Mouse (Mus musculus): ENCODE data around the gene Tns3. TPM values are rescaled to one million over a fixed set of nuclear protein-coding genes. Genes with fewer than 3 reads are reported as not detected.
A peak's percentile ranks its signal among the peaks of the same experiment; 100 is the strongest.
"Not testable (repeated sequence)": the region's sequence is repeated elsewhere in the genome, so short reads cannot be mapped to it uniquely, and the experiment has no call there.

Gene Tns3
- polyA plus RNA-seq, 1 experiment from 2014 or later = 10.1 TPM

DNA sequence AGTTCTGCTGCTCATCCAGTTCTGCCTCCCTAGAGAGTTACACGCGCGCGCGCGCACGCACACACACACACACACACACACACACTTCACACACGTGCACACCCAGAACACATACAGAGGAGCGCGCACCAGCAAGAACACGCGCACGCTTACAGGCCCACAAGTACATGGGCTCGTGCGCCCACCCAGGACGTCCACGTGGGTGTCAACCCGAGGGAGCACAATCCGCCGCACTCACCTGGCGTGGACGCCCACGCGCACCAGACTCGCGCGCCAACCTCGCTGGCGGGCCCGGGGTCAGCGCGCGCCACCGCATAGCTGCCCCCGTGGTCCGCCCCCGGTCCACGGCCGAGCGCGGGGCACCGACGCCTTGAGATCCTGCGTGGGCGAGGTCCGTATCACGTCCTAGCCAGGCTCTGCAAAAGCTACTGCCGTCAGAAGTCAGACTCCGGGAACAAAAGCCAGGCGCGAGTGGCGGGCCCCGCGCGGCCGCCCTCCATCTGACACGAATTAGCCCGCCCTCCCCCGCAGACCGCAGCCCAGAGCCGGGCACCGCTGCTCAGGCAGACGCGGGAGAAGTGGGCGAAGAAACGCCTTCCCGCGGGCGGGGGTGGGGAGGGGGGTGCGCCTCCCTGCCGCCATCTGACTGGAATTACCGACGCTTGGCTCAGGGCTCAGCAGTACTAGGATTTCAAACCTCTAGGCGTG is 40.0 kb downstream of the Tns3 start:
- no peaks in the 10 kb centered on the region for H3K4me1 ChIP-seq (ENCODE audit: control insufficient read depth, insufficient read depth, low read length)
- DNase-seq (ENCODE audit: low spot score) = peak; percentile 75
- WGBS = under 1% methylated on average over 74 of the region's 74 CpGs
- H3K9ac ChIP-seq (ENCODE audit: low read length) = peak overlapping the region; percentile 83
- H3K27me3 ChIP-seq (ENCODE audit: control insufficient read depth, insufficient read depth, low read length) = no peaks in the 10 kb centered on the region
- peak overlapping the region; percentile 64 for H3K4me3 ChIP-seq (ENCODE audit: low read depth, low read length)
- peak overlapping the region; percentile 21; the same call in 1 of the 2 replicates for H3K27ac ChIP-seq (ENCODE audit: low read depth, low read length)
- no peaks in the 10 kb centered on the region for H3K36me3 ChIP-seq (ENCODE audit: control insufficient read depth, insufficient read depth, low read length)
- ATAC-seq (ENCODE audit: insufficient read depth, low FRiP score, low TSS enrichment) = peak; percentile 68
- peak overlapping the region; percentile 97 for H3K4me2 ChIP-seq (ENCODE audit: low read depth)
- H3K9me3 ChIP-seq (ENCODE audit: control insufficient read depth, low read length) = no peaks in the 10 kb centered on the region

DNA sequence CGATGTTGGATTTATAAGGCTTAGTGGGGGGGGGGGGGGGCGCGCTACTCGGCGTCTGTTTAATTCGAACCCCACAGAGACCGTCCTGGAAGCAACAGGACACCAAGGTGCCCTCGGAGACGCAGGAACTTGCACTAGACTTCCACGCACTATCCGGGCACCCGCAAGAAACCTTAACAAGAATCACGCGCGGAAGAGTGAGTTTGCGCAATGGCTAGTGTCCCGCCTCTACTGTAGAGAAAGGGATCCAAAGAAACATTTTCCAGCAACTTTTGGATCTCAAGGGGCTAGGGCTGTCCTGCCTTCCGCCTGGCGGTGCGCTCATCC is 40.5 kb downstream of the Tns3 start:
- DNase-seq (ENCODE audit: low spot score) = no peak
- Histone ChIP-seq H3K9me3 (ENCODE audit: control insufficient read depth, low read length) (no peaks in the 10 kb centered on the region), H3K27ac (ENCODE audit: low read depth, low read length) (no peak overlapping the region)

DNA sequence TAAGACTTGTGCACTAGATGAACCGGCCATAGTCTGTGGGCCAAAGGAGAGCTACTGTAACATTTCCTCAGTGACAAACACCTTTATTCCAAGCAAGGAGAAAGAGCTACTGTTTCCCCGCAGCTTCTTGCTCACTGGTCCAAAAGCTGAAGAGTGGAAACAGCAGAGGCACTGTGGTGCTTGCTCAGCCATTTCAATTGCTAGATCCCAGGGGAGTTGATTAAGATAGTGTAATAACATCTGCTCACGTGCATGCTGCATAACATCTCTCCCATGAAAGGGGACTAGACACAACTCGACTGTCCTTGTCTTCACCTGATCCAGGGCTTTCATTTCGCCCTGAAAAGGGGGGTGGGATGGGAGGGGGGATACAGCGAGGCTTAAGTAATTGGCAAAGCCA is 41.7 kb downstream of the Tns3 start:
- Histone ChIP-seq H3K27ac (ENCODE audit: low read depth, low read length) (no peak overlapping the region), H3K9ac (ENCODE audit: low read length) (no peak overlapping the region)

More for the DNA sequence above, 40.5 kb downstream of the Tns3 start:
- 12% methylated on average over 20 of the region's 20 CpGs for WGBS
- Histone ChIP-seq H3K9ac (ENCODE audit: low read length) (peak overlapping the region; percentile 83), H3K27me3 (ENCODE audit: control insufficient read depth, insufficient read depth, low read length) (no peaks in the 10 kb centered on the region), H3K4me3 (ENCODE audit: low read depth, low read length) (peak overlapping the region; percentile 64), H3K4me2 (ENCODE audit: low read depth) (peak overlapping the region; percentile 97), H3K36me3 (ENCODE audit: control insufficient read depth, insufficient read depth, low read length) (no peaks in the 10 kb centered on the region), H3K4me1 (ENCODE audit: control insufficient read depth, insufficient read depth, low read length) (no peaks in the 10 kb centered on the region)
- ATAC-seq (ENCODE audit: insufficient read depth, low FRiP score, low TSS enrichment) = no peak; the same call in 1 of the 2 replicates

DNA sequence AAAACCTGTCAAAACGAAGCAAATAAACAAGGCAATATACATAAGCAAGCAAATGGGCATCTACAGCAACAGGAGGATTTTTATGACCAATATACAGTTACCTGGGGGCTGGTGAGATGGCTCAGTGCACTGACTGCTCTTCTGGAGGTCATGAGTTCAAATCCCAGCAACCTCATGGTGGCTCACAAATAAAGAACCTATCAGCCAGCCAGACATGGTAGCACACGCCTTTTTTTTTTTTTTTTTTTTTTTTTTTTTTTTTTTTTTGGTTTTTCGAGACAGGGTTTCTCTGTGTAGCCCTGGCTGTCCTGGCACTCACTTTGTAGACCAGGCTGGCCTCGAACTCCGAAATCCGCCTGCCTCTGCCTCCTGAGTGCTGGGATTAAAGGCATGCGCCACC is 45.2 kb downstream of the Tns3 start:
- 90% methylated on average over 6 of the region's 7 CpGs for WGBS
- not testable (repeated sequence) for H3K4me2 ChIP-seq (ENCODE audit: low read depth); H3K27me3 ChIP-seq (ENCODE audit: control insufficient read depth, insufficient read depth, low read length); H3K9ac ChIP-seq (ENCODE audit: low read length); H3K4me3 ChIP-seq (ENCODE audit: low read depth, low read length); H3K27ac ChIP-seq (ENCODE audit: low read depth, low read length); H3K4me1 ChIP-seq (ENCODE audit: control insufficient read depth, insufficient read depth, low read length); DNase-seq (ENCODE audit: low spot score); ATAC-seq (ENCODE audit: insufficient read depth, low FRiP score, low TSS enrichment); H3K9me3 ChIP-seq (ENCODE audit: control insufficient read depth, low read length); H3K36me3 ChIP-seq (ENCODE audit: control insufficient read depth, insufficient read depth, low read length)

More for the DNA sequence above, 41.7 kb downstream of the Tns3 start:
- ATAC-seq (ENCODE audit: insufficient read depth, low FRiP score, low TSS enrichment) = no peak
- H3K9me3 ChIP-seq (ENCODE audit: control insufficient read depth, low read length) = no peaks in the 10 kb centered on the region
- 52% methylated on average over 6 of the region's 6 CpGs for WGBS
- DNase-seq (ENCODE audit: low spot score) = no peak
- H3K4me3 ChIP-seq (ENCODE audit: low read depth, low read length) = no peak overlapping the region
- no peaks in the 10 kb centered on the region for H3K36me3 ChIP-seq (ENCODE audit: control insufficient read depth, insufficient read depth, low read length)
- no peaks in the 10 kb centered on the region for H3K4me1 ChIP-seq (ENCODE audit: control insufficient read depth, insufficient read depth, low read length)
- H3K27me3 ChIP-seq (ENCODE audit: control insufficient read depth, insufficient read depth, low read length) = no peaks in the 10 kb centered on the region
- H3K4me2 ChIP-seq (ENCODE audit: low read depth) = peak overlapping the region; percentile 97

DNA sequence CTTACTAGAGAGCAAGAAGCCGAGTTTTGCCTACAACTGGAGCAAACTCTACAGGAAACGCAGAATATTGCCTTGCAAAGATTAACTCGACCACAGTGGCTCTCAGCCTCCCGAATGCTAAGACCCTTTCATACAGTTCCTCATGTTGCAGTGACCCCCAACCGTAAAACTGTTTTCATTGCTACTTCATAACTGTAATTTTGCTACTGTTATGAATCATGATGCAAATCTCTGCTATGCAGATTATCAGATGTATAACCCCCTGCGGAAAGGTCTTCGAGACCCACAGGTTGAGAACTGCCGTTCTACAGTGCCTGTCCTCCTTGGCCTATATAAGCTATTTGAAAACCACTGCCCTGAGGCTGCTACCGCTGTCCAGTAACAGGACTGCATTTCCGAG is 46.0 kb downstream of the Tns3 start:
- Histone ChIP-seq H3K36me3 (ENCODE audit: control insufficient read depth, insufficient read depth, low read length) (no peaks in the 10 kb centered on the region; the same call in 1 of the 2 replicates), H3K9ac (ENCODE audit: low read length) (no peak overlapping the region), H3K4me1 (ENCODE audit: control insufficient read depth, insufficient read depth, low read length) (no peaks in the 10 kb centered on the region; the same call in 1 of the 2 replicates), H3K9me3 (ENCODE audit: control insufficient read depth, low read length) (no peaks in the 10 kb centered on the region), H3K27me3 (ENCODE audit: control insufficient read depth, insufficient read depth, low read length) (no peaks in the 10 kb centered on the region), H3K4me2 (ENCODE audit: low read depth) (no peak overlapping the region), H3K27ac (ENCODE audit: low read depth, low read length) (no peak overlapping the region), H3K4me3 (ENCODE audit: low read depth, low read length) (no peak overlapping the region)
- WGBS = 79% methylated on average over 10 of the region's 10 CpGs
- ATAC-seq (ENCODE audit: insufficient read depth, low FRiP score, low TSS enrichment) = no peak
- DNase-seq (ENCODE audit: low spot score) = no peak

DNA sequence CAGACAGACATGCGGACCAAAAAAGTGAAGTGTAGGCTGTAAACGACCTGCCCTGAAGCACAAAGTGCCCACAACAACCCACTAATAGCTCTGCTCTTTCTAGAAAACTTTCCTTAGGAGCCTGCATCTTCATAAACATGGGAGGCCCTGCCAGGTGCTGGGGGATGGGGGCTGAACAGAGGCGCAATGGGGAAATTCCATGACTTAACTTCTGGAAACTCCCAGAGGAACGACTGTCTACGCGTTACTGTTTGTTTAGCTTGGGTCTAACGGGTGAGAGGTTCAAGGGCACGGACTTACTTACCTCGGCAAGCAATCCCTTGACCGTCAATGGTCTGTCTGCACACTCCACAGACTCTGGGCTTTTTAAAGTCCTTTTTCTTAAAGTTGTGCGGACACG is 48.9 kb downstream of the Tns3 start:
- H3K36me3 ChIP-seq (ENCODE audit: control insufficient read depth, insufficient read depth, low read length) = no peaks in the 10 kb centered on the region; the same call in 1 of the 2 replicates

DNA sequence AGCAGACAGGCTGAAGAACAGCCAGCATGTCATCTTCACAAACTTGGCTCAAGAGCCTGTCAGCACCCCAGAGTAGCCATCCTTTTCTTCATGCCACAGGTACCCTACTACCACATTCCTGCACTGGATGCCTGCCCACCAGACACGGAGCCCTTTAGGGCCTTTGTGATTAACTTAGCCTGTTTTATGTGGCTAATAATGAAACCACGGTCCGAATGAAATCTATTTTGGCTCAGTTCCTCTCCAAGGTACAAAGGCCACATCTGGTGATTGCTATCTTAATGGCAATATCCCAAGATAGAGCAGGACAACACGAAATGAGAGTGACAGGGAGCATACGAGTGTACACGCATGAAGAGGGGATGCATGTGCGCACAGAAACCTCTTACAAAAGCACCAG is 53.9 kb downstream of the Tns3 start:
- H3K4me3 ChIP-seq (ENCODE audit: low read depth, low read length) = no peak overlapping the region
- no peaks in the 10 kb centered on the region for H3K27me3 ChIP-seq (ENCODE audit: control insufficient read depth, insufficient read depth, low read length)
- H3K9me3 ChIP-seq (ENCODE audit: control insufficient read depth, low read length) = no peaks in the 10 kb centered on the region
- DNase-seq (ENCODE audit: low spot score) (no peak), ATAC-seq (ENCODE audit: insufficient read depth, low FRiP score, low TSS enrichment) (no peak)
- H3K36me3 ChIP-seq (ENCODE audit: control insufficient read depth, insufficient read depth, low read length) = no peaks in the 10 kb centered on the region; the same call in 1 of the 2 replicates
- H3K27ac ChIP-seq (ENCODE audit: low read depth, low read length) = no peak overlapping the region
- H3K9ac ChIP-seq (ENCODE audit: low read length) = no peak overlapping the region
- no peak overlapping the region for H3K4me2 ChIP-seq (ENCODE audit: low read depth)
- no peaks in the 10 kb centered on the region for H3K4me1 ChIP-seq (ENCODE audit: control insufficient read depth, insufficient read depth, low read length)
- WGBS = 92% methylated on average over 7 of the region's 7 CpGs

More for the DNA sequence above, 48.9 kb downstream of the Tns3 start:
- no peak overlapping the region for H3K9ac ChIP-seq (ENCODE audit: low read length)
- no peaks in the 10 kb centered on the region; the same call in 1 of the 2 replicates for H3K4me1 ChIP-seq (ENCODE audit: control insufficient read depth, insufficient read depth, low read length)
- no peak overlapping the region for H3K27ac ChIP-seq (ENCODE audit: low read depth, low read length)
- no peak overlapping the region for H3K4me2 ChIP-seq (ENCODE audit: low read depth)
- H3K9me3 ChIP-seq (ENCODE audit: control insufficient read depth, low read length) = no peaks in the 10 kb centered on the region
- WGBS = 68% methylated on average over 12 of the region's 12 CpGs
- DNase-seq (ENCODE audit: low spot score) (no peak), ATAC-seq (ENCODE audit: insufficient read depth, low FRiP score, low TSS enrichment) (no peak)
- no peaks in the 10 kb centered on the region for H3K27me3 ChIP-seq (ENCODE audit: control insufficient read depth, insufficient read depth, low read length)
- H3K4me3 ChIP-seq (ENCODE audit: low read depth, low read length) = no peak overlapping the region

DNA sequence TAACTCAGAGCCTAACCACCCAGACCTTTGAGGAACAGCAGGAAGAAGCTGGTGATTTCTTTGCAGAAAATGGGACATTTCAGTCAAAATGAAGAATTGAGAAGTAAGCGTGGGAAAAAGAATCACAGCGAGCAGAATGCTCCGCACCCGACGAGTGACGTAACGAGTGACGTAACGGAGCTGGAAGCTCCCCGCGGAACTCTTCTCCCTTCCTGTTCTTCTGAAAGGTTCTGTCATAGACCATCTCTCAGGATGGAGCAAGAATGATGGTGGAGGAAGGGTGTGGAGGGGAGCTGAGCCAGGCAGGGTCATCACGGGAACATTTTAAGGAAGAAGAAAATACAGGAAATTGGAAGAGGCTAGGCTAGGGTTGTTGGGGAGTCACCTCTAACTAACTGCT is 54.5 kb downstream of the Tns3 start:
- WGBS = 92% methylated on average over 12 of the region's 12 CpGs

DNA sequence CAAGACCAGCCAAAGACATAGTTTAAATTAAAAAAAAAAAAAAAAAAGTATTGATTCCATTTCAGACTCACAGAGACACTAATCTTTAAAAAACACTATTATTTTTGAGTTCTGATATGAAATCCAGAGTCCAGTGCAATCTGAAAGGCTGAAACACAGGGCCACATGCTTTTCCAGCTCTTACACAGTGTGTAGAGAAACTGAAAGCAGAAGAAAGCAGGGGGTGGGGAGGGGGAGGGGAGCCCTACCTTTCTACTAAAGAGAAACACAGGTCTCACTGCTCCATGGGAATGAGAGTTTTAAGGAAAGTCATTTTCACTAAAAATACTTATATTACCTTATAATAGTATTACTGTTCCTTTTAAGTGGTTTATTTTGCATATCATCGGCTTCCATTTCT is 57.2 kb downstream of the Tns3 start:
- H3K4me2 ChIP-seq (ENCODE audit: low read depth) = no peak overlapping the region
- no peaks in the 10 kb centered on the region for H3K27me3 ChIP-seq (ENCODE audit: control insufficient read depth, insufficient read depth, low read length)
- H3K27ac ChIP-seq (ENCODE audit: low read depth, low read length) = no peak overlapping the region
- H3K4me1 ChIP-seq (ENCODE audit: control insufficient read depth, insufficient read depth, low read length) = no peaks in the 10 kb centered on the region
- 96% methylated on average over 1 of the region's 1 CpGs for WGBS
- ATAC-seq (ENCODE audit: insufficient read depth, low FRiP score, low TSS enrichment) = no peak
- H3K9ac ChIP-seq (ENCODE audit: low read length) = no peak overlapping the region
- H3K9me3 ChIP-seq (ENCODE audit: control insufficient read depth, low read length) = no peaks in the 10 kb centered on the region
- H3K4me3 ChIP-seq (ENCODE audit: low read depth, low read length) = no peak overlapping the region
- DNase-seq (ENCODE audit: low spot score) = no peak
- H3K36me3 ChIP-seq (ENCODE audit: control insufficient read depth, insufficient read depth, low read length) = no peaks in the 10 kb centered on the region; the same call in 1 of the 2 replicates

More for the DNA sequence above, 54.5 kb downstream of the Tns3 start:
- Histone ChIP-seq H3K4me2 (ENCODE audit: low read depth) (no peak overlapping the region), H3K9me3 (ENCODE audit: control insufficient read depth, low read length) (no peaks in the 10 kb centered on the region), H3K9ac (ENCODE audit: low read length) (no peak overlapping the region), H3K27ac (ENCODE audit: low read depth, low read length) (no peak overlapping the region), H3K4me3 (ENCODE audit: low read depth, low read length) (no peak overlapping the region), H3K36me3 (ENCODE audit: control insufficient read depth, insufficient read depth, low read length) (no peaks in the 10 kb centered on the region; the same call in 1 of the 2 replicates), H3K27me3 (ENCODE audit: control insufficient read depth, insufficient read depth, low read length) (no peaks in the 10 kb centered on the region), H3K4me1 (ENCODE audit: control insufficient read depth, insufficient read depth, low read length) (no peaks in the 10 kb centered on the region)
- ATAC-seq (ENCODE audit: insufficient read depth, low FRiP score, low TSS enrichment) = no peak
- no peak for DNase-seq (ENCODE audit: low spot score)
